25 mouse cellular contexts compared by ENCODE assay signal in the genomic region with DNA sequence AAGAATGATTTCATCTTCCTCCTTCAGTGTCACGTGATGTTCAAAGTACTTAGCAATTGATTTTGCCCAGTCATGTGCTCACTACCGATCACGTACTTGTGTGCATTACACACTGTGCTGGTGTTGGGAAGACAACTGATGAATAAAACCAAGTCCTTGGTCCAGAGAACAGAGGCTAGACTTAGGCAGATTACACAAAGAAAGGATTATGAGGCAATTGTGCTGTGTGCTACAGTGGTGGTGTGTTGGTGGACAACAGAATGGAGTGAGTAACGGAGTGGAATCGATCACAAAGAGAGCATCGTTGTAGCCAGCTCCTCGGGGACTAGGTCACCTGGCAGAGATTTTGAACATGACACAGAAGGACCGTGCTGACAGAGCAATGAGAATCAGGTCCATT.
DNase-seq lines count a peak whose midpoint lies in the region; ATAC-seq and TF ChIP-seq lines count a peak whose summit lies in the region.
"Had no signal": no experiment of that assay in that cellular context is flagged by ENCODE, and none has a peak within 500 bp of the region (broad histone marks: within the 10 kb centered on the region; RNA-seq: fewer than 3 reads in every experiment).

No protein-coding gene starts in this region.

- no peak overlapping the region for H3K4me3 ChIP-seq in intestine, postnatal 0 days (ENCODE audit: low read depth, low read length)
- H3K4me3 ChIP-seq in intestine, embryonic 16.5 days (ENCODE audit: low read length): no peak overlapping the region
- H3K4me3 ChIP-seq in midbrain, embryonic 11.5 days (ENCODE audit: low read depth, low read length): no peak overlapping the region
- H3K4me3 ChIP-seq in midbrain, embryonic 16.5 days (ENCODE audit: low read depth, low read length): no peak overlapping the region
- H3K4me3 ChIP-seq: embryonic facial prominence, embryonic 13.5 days; embryonic facial prominence, embryonic 15.5 days; erythroblast, embryonic 14.5 days; forebrain, embryonic 10.5 days; forebrain, embryonic 12.5 days had no signal

- no peaks in the 10 kb centered on the region for H3K27me3 ChIP-seq in intestine, postnatal 0 days (replicated peaks; ENCODE audit: control insufficient read depth, insufficient read depth, low read length)
- H3K27me3 ChIP-seq in intestine, embryonic 16.5 days (replicated peaks; ENCODE audit: control insufficient read depth, insufficient read depth, low read length): no peaks in the 10 kb centered on the region
- no peaks in the 10 kb centered on the region for H3K27me3 ChIP-seq in midbrain, embryonic 11.5 days (ENCODE audit: control insufficient read depth, insufficient read depth, low read length)
- H3K27me3 ChIP-seq in midbrain, embryonic 16.5 days (ENCODE audit: control insufficient read depth, insufficient read depth, low read depth, low read length): no peaks in the 10 kb centered on the region
- H3K27me3 ChIP-seq: embryonic facial prominence, embryonic 13.5 days; embryonic facial prominence, embryonic 15.5 days; forebrain, embryonic 12.5 days had no signal

- no peaks in the 10 kb centered on the region for H3K36me3 ChIP-seq in intestine, postnatal 0 days (ENCODE audit: control insufficient read depth, insufficient read depth)
- H3K36me3 ChIP-seq in intestine, embryonic 16.5 days (ENCODE audit: control insufficient read depth, insufficient read depth, low read length): no peaks in the 10 kb centered on the region
- no peaks in the 10 kb centered on the region for H3K36me3 ChIP-seq in midbrain, embryonic 11.5 days (ENCODE audit: control insufficient read depth, insufficient read depth, low read length)
- no peaks in the 10 kb centered on the region for H3K36me3 ChIP-seq in midbrain, embryonic 16.5 days (ENCODE audit: control insufficient read depth, insufficient read depth, low read length)
- H3K36me3 ChIP-seq: embryonic facial prominence, embryonic 13.5 days; embryonic facial prominence, embryonic 15.5 days; forebrain, embryonic 10.5 days; forebrain, embryonic 12.5 days had no signal

- H3K9me3 ChIP-seq in intestine, postnatal 0 days (ENCODE audit: control insufficient read depth): no peaks in the 10 kb centered on the region
- no peaks in the 10 kb centered on the region for H3K9me3 ChIP-seq in intestine, embryonic 16.5 days (ENCODE audit: control insufficient read depth, low read length)
- no peaks in the 10 kb centered on the region for H3K9me3 ChIP-seq in midbrain, embryonic 11.5 days (ENCODE audit: control insufficient read depth, low read length)
- no peaks in the 10 kb centered on the region for H3K9me3 ChIP-seq in midbrain, embryonic 16.5 days (replicated peaks; ENCODE audit: control insufficient read depth, low read length, poor library complexity, severe bottlenecking)
- H3K9me3 ChIP-seq: embryonic facial prominence, embryonic 13.5 days; embryonic facial prominence, embryonic 15.5 days; forebrain, embryonic 10.5 days; forebrain, embryonic 12.5 days had no signal

- no peak for TF ChIP-seq CTCF in intestine, postnatal 0 days (IDR thresholded peaks at IDR 0.05; ENCODE audit: low read depth)

- no peak for DNase-seq in frontal cortex, postnatal 10 days (ENCODE audit: low spot score in 2 of 2)
- DNase-seq in midbrain, embryonic 11.5 days (ENCODE audit: low spot score, missing footprints): no peak
- DNase-seq in telencephalon, adult 2 months (ENCODE audit: low read depth, low spot score): peak; percentile 33
- no peak for DNase-seq in cerebellum, adult 18-20 months
- DNase-seq: adrenal gland, adult 2 months; adrenal gland, postnatal 10 days; adrenal gland, postnatal 25 days; B cell, adult 2 months; cerebellum, adult 11-12 months; cerebellum, adult 8-10 months; cerebellum, adult 9-11 months; cerebellum, postnatal 14 days; cerebellum, postnatal 36 days had no signal

- peak; percentile 59 for ATAC-seq in frontal cortex, adult (ENCODE audit: low TSS enrichment)
- ATAC-seq in intestine, postnatal 0 days: peak; percentile 43
- no peak for ATAC-seq in intestine, embryonic 16.5 days
- ATAC-seq in midbrain, embryonic 11.5 days (ENCODE audit: low FRiP score): 0 out of 2 replicates have a peak, but pooled peaks have one; percentile 52
- no peak for ATAC-seq in midbrain, embryonic 16.5 days
- ATAC-seq: CD4-positive, CD25-positive, alpha-beta regulatory T cell, adult 4 months; forebrain, embryonic 14.5 days; forebrain, embryonic 16.5 days had no signal

- H3K4me2 ChIP-seq in intestine, postnatal 0 days (replicated peaks; ENCODE audit: low read depth): no peak overlapping the region
- no peak overlapping the region for H3K4me2 ChIP-seq in intestine, embryonic 16.5 days (ENCODE audit: low read depth, low read length)
- H3K4me2 ChIP-seq in midbrain, embryonic 11.5 days: no peak overlapping the region
- no peak overlapping the region for H3K4me2 ChIP-seq in midbrain, embryonic 16.5 days (ENCODE audit: low read length)
- H3K4me2 ChIP-seq: embryonic facial prominence, embryonic 13.5 days; embryonic facial prominence, embryonic 15.5 days; forebrain, embryonic 12.5 days had no signal

- no peak overlapping the region for H3K9ac ChIP-seq in intestine, postnatal 0 days (ENCODE audit: low read depth, low read length)
- no peak overlapping the region for H3K9ac ChIP-seq in intestine, embryonic 16.5 days (ENCODE audit: low read depth, low read length)
- no peak overlapping the region for H3K9ac ChIP-seq in midbrain, embryonic 11.5 days (ENCODE audit: low read length)
- H3K9ac ChIP-seq in midbrain, embryonic 16.5 days (ENCODE audit: low read depth, low read length): no peak overlapping the region
- H3K9ac ChIP-seq: embryonic facial prominence, embryonic 13.5 days; embryonic facial prominence, embryonic 15.5 days; forebrain, embryonic 12.5 days had no signal

- H3K4me1 ChIP-seq in intestine, postnatal 0 days (replicated peaks; ENCODE audit: control insufficient read depth, insufficient read depth, low read length): no peaks in the 10 kb centered on the region
- H3K4me1 ChIP-seq in intestine, embryonic 16.5 days (ENCODE audit: control insufficient read depth, insufficient read depth, low read length): no peaks in the 10 kb centered on the region
- no peaks in the 10 kb centered on the region for H3K4me1 ChIP-seq in midbrain, embryonic 11.5 days (ENCODE audit: control insufficient read depth, insufficient read depth, low read length)
- no peaks in the 10 kb centered on the region for H3K4me1 ChIP-seq in midbrain, embryonic 16.5 days (ENCODE audit: control insufficient read depth, insufficient read depth, low read length)
- H3K4me1 ChIP-seq: embryonic facial prominence, embryonic 15.5 days had no signal

- 80% methylated on average over 8 of the region's 8 CpGs for WGBS in intestine, postnatal 0 days
- 88% methylated on average over 8 of the region's 8 CpGs for whole genome bisulfite sequencing in intestine, embryonic 16.5 days
- 42% methylated on average over 8 of the region's 8 CpGs for WGBS in midbrain, embryonic 11.5 days
- WGBS in midbrain, embryonic 16.5 days: 36% methylated on average over 8 of the region's 8 CpGs

- no peak overlapping the region for H3K27ac ChIP-seq in intestine, postnatal 0 days (ENCODE audit: low read depth, low read length)
- no peak overlapping the region for H3K27ac ChIP-seq in intestine, embryonic 16.5 days (ENCODE audit: low read length)
- no peak overlapping the region for H3K27ac ChIP-seq in midbrain, embryonic 11.5 days (ENCODE audit: low read depth, low read length)
- no peak overlapping the region for H3K27ac ChIP-seq in midbrain, embryonic 16.5 days (ENCODE audit: low read length)
- H3K27ac ChIP-seq: embryonic facial prominence, embryonic 13.5 days; embryonic facial prominence, embryonic 15.5 days; forebrain, embryonic 10.5 days; forebrain, embryonic 12.5 days had no signal

Comparison
In these comparisons a context has a peak if more than half of its experiments do, and no peak if none do; other contexts are left out.
1. ATAC-seq: peak in frontal cortex, adult (single experiment), intestine, postnatal 0 days (single experiment) and midbrain, embryonic 11.5 days (single experiment); none in intestine, embryonic 16.5 days (single experiment) and midbrain, embryonic 16.5 days (single experiment).